Mouse (Mus musculus): Measurements from ENCODE around the gene Epn3. TPM values are rescaled to one million over a fixed set of nuclear protein-coding genes. Genes with fewer than 3 reads are reported as not detected.

The Epn3 gene
- 6.0 and 12.5 TPM in 2 replicates for polyA plus RNA-seq (2015; fragmentation: Nextera tagmentation; extraction: Ambion mirVana)

GRCm38 (mm10) chr11:94499661-94500152 lies at the start of gene Epn3:
TSS of gene Epn3 (minus strand) at chr11:94499974.

GRCm38 (mm10) chr11:94548888-94549690 lies 49.3 kb upstream of the Epn3 start, which contains the start of gene Rsad1:
TSS of gene Rsad1 (minus strand) at chr11:94549255.

GRCm38 (mm10) chr11:94521219-94521843 lies 21.6 kb upstream of the Epn3 start, which contains the start of gene Mycbpap:
TSS of gene Mycbpap (minus strand) at chr11:94521742.

GRCm38 (mm10) chr11:94486001-94486400 lies 13.8 kb downstream of the Epn3 start, which contains the start of gene Spata20:
TSS of gene Spata20 (minus strand) at chr11:94486179.

GRCm38 (mm10) chr11:94473707-94474543 lies 25.8 kb downstream of the Epn3 start, which contains the start of gene Cacna1g:
TSS of gene Cacna1g (minus strand) at chr11:94474198.

Other genes starting within 250 kb of the Epn3 start
- gene Gm21885, start 218.1 kb downstream of the Epn3 start, polyA plus RNA-seq (2015; fragmentation: Nextera tagmentation; extraction: Ambion mirVana), result 0.18 and 0.55 TPM in 2 replicates
- 61.7 and 75.9 TPM in 2 replicates for gene Luc7l3, start 178.0 kb downstream of the Epn3 start, polyA plus RNA-seq (2015; fragmentation: Nextera tagmentation; extraction: Ambion mirVana)
- gene Ankrd40, start 172.0 kb downstream of the Epn3 start, polyA plus RNA-seq (2015; fragmentation: Nextera tagmentation; extraction: Ambion mirVana), result 27.6 and 35.5 TPM in 2 replicates
- gene Abcc3, start 107.0 kb downstream of the Epn3 start, polyA plus RNA-seq (2015; fragmentation: Nextera tagmentation; extraction: Ambion mirVana), result 4.8 and 5.8 TPM in 2 replicates
- 1.8 and 1.9 TPM in 2 replicates for gene Cacna1g, start 25.8 kb downstream of the Epn3 start, polyA plus RNA-seq (2015; fragmentation: Nextera tagmentation; extraction: Ambion mirVana)
- 0.08 TPM in 1 of 2 replicates, not detected in the other for gene Spata20, start 13.8 kb downstream of the Epn3 start, polyA plus RNA-seq (2015; fragmentation: Nextera tagmentation; extraction: Ambion mirVana)
- 1.7 and 2.1 TPM in 2 replicates for gene Mycbpap, start 21.8 kb upstream of the Epn3 start, polyA plus RNA-seq (2015; fragmentation: Nextera tagmentation; extraction: Ambion mirVana)
- gene Rsad1, start 49.3 kb upstream of the Epn3 start, polyA plus RNA-seq (2015; fragmentation: Nextera tagmentation; extraction: Ambion mirVana), result 2.9 and 4.0 TPM in 2 replicates
- 0.27 and 0.63 TPM in 2 replicates for gene Chad, start 65.1 kb upstream of the Epn3 start, polyA plus RNA-seq (2015; fragmentation: Nextera tagmentation; extraction: Ambion mirVana)
- gene Acsf2, start 101.9 kb upstream of the Epn3 start, polyA plus RNA-seq (2015; fragmentation: Nextera tagmentation; extraction: Ambion mirVana), result 5.8 and 14.8 TPM in 2 replicates
- gene Lrrc59, start 129.8 kb upstream of the Epn3 start, polyA plus RNA-seq (2015; fragmentation: Nextera tagmentation; extraction: Ambion mirVana), result 56.7 and 86.4 TPM in 2 replicates
- 200 and 258 TPM in 2 replicates for gene Mrpl27, start 153.8 kb upstream of the Epn3 start, polyA plus RNA-seq (2015; fragmentation: Nextera tagmentation; extraction: Ambion mirVana)
- 3.0 and 3.4 TPM in 2 replicates for gene Eme1, start 154.0 kb upstream of the Epn3 start, polyA plus RNA-seq (2015; fragmentation: Nextera tagmentation; extraction: Ambion mirVana)
- gene Xylt2, start 177.5 kb upstream of the Epn3 start, polyA plus RNA-seq (2015; fragmentation: Nextera tagmentation; extraction: Ambion mirVana), result 16.6 and 17.5 TPM in 2 replicates
- 0.30 and 1.1 TPM in 2 replicates for gene Gm11541, start 204.5 kb upstream of the Epn3 start, polyA plus RNA-seq (2015; fragmentation: Nextera tagmentation; extraction: Ambion mirVana)
- 0.11 TPM in 1 of 2 replicates, not detected in the other for gene Cdc34b, start 241.8 kb upstream of the Epn3 start, polyA plus RNA-seq (2015; fragmentation: Nextera tagmentation; extraction: Ambion mirVana)